Mouse (Mus musculus): ENCODE data around the gene Lmo7. TPM values are rescaled to one million over a fixed set of nuclear protein-coding genes. Genes with fewer than 3 reads are reported as not detected.

Lmo7 gene
- total RNA-seq, 1 experiment = 19.4 TPM

DNA sequence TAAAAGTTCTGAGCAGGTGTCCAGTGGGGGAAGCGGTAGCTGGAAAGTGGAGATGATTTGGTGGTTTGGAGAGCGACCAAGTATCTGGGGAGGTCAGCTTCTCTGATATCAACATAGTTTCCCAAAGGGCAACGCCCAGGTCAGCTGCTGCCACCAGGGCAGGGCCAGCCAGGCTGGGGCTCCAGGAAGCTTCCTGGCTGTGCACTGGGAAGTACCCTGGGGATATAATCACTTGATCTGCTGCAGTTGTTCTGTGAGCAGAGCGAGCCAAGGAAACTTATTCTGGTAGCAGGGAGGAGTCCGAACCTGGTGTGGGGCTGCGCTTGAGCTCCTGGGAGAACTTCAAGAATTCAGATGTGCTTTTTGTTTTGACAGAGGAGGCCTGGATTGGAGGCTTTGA is 139.4 kb downstream of the Lmo7 start:
- no peak for DNase-seq (ENCODE audit: low read depth, low spot score)
- Histone ChIP-seq H3K27ac (ENCODE audit: insufficient read depth, low read depth, low read length, poor library complexity, severe bottlenecking) (peak overlapping the region; percentile 32; the same call in 1 of the 2 replicates), H3K36me3 (ENCODE audit: control insufficient read depth, insufficient read depth, low read length, poor library complexity, severe bottlenecking) (no peaks in the 10 kb centered on the region), H3K9me3 (ENCODE audit: control insufficient read depth, insufficient read depth, low read depth, low read length) (no peaks in the 10 kb centered on the region), H3K9ac (ENCODE audit: insufficient read depth, low read depth, low read length, poor library complexity, severe bottlenecking) (no peak overlapping the region), H3K4me1 (ENCODE audit: control insufficient read depth in 2 of 2, insufficient read depth in 2 of 2, low read length in 2 of 2, poor library complexity in 1 of 2) (peaks cover 0 to 6% of the 10 kb centered on the region in 2 experiments; a peak in 3 of 4 replicates), H3K4me3 (ENCODE audit: insufficient read depth in 1 of 2, low read depth in 1 of 2, low read length in 2 of 2, poor library complexity in 1 of 2, severe bottlenecking in 1 of 2) (no peak overlapping the region)
- in situ Hi-C loops (cut with MboI; ENCODE audit: low sequenced_read_pairs in 2 of 2, unreplicated experiment in 2 of 2) = no loop called here
- TF ChIP-seq CHD2 (IDR thresholded peaks at IDR 0.05; ENCODE audit: low read depth, low read length) (no peak), HCFC1 (IDR thresholded peaks at IDR 0.05; ENCODE audit: borderline replicate concordance, insufficient read depth, low read length) (no peak), MAFK (IDR thresholded peaks at IDR 0.05; ENCODE audit: insufficient read depth, low read depth, low read length) (no peak), ZNF384 (IDR thresholded peaks at IDR 0.05; ENCODE audit: low read depth, low read length) (no peak), ZC3H11A (IDR thresholded peaks at IDR 0.05; ENCODE audit: borderline replicate concordance, low read depth, low read length) (no peak)

DNA sequence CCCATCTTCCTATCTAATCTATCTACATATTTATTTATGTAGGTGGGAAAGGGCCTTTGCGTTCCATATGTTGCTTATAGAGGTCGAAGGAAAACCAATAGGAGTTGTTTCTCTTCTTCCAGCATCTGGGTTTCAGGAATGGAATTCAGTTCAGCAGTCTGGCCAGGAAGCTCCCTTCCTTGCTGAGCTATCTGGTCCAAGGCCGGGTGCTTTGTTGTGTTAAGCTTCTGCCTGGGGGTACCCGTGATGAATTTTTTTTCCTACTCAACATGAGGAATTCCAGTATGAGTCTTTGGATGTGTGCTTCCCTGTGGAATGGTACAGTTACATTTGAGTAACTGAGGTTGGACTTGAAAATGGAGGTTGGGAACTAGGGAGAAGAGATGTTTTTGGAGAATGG is 139.9 kb downstream of the Lmo7 start:
- H3K27ac ChIP-seq (ENCODE audit: insufficient read depth, low read depth, low read length, poor library complexity, severe bottlenecking) = peak overlapping the region; percentile 58; the same call in 1 of the 2 replicates
- TF ChIP-seq ZC3H11A (IDR thresholded peaks at IDR 0.05; ENCODE audit: borderline replicate concordance, low read depth, low read length) (no peak), ZNF384 (IDR thresholded peaks at IDR 0.05; ENCODE audit: low read depth, low read length) (no peak; the same call in 1 of the 2 replicates), MAFK (IDR thresholded peaks at IDR 0.05; ENCODE audit: insufficient read depth, low read depth, low read length) (no peak), HCFC1 (IDR thresholded peaks at IDR 0.05; ENCODE audit: borderline replicate concordance, insufficient read depth, low read length) (no peak), CHD2 (IDR thresholded peaks at IDR 0.05; ENCODE audit: low read depth, low read length) (no peak)
- no peak overlapping the region for H3K9ac ChIP-seq (ENCODE audit: insufficient read depth, low read depth, low read length, poor library complexity, severe bottlenecking)
- in situ Hi-C loops (cut with MboI; ENCODE audit: low sequenced_read_pairs in 2 of 2, unreplicated experiment in 2 of 2) = no loop called here
- no peaks in the 10 kb centered on the region for H3K36me3 ChIP-seq (ENCODE audit: control insufficient read depth, insufficient read depth, low read length, poor library complexity, severe bottlenecking)
- H3K4me3 ChIP-seq (ENCODE audit: insufficient read depth in 1 of 2, low read depth in 1 of 2, low read length in 2 of 2, poor library complexity in 1 of 2, severe bottlenecking in 1 of 2) = no peak overlapping the region
- peaks cover 0 to 6% of the 10 kb centered on the region in 2 experiments; a peak in 3 of 4 replicates for H3K4me1 ChIP-seq (ENCODE audit: control insufficient read depth in 2 of 2, insufficient read depth in 2 of 2, low read length in 2 of 2, poor library complexity in 1 of 2)
- no peak for DNase-seq (ENCODE audit: low read depth, low spot score)
- no peaks in the 10 kb centered on the region for H3K9me3 ChIP-seq (ENCODE audit: control insufficient read depth, insufficient read depth, low read depth, low read length)

DNA sequence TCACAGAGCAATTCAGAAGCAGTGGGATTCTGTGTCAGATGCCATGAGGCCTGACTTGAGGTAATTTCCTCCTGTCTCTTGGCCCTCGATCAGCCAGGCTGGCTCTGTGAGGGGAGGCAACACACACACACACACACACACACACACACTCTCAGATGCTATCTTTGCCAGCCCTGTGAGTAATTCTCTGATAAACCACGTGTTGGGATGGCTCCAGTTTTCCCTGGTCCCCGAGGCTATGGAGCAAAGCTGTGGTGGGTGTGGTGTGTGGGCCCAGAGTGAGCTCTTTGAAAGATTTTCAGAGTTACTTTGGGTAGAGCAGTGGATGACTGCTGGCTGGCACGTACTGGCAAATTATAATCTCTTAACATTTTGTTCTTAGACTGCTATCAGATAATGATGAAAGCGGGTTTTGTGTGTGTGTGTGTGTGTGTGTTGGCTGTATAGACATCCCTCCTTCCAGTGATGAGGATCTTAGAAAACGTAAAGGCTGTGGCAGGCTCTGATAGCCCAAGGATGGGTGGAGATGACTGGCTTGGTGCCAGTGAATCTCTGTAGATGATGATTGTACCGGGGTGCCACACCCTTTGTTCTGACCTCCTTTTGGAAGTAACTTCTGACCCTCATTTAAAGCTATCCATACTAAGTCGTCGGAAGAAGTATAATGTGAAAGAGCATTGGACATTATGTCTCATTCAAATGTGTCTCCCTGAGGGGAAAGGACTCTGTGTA is 140.6 kb downstream of the Lmo7 start:
- Histone ChIP-seq H3K4me3 (ENCODE audit: insufficient read depth in 1 of 2, low read depth in 1 of 2, low read length in 2 of 2, poor library complexity in 1 of 2, severe bottlenecking in 1 of 2) (no peak overlapping the region), H3K4me1 (ENCODE audit: control insufficient read depth in 2 of 2, insufficient read depth in 2 of 2, low read length in 2 of 2, poor library complexity in 1 of 2) (peaks cover 0 to 6% of the 10 kb centered on the region in 2 experiments; a peak in 3 of 4 replicates), H3K9ac (ENCODE audit: insufficient read depth, low read depth, low read length, poor library complexity, severe bottlenecking) (no peak overlapping the region; the same call in 1 of the 2 replicates), H3K27ac (ENCODE audit: insufficient read depth, low read depth, low read length, poor library complexity, severe bottlenecking) (peak overlapping the region; percentile 58; the same call in 1 of the 2 replicates), H3K36me3 (ENCODE audit: control insufficient read depth, insufficient read depth, low read length, poor library complexity, severe bottlenecking) (no peaks in the 10 kb centered on the region), H3K9me3 (ENCODE audit: control insufficient read depth, insufficient read depth, low read depth, low read length) (no peaks in the 10 kb centered on the region)
- in situ Hi-C loops (cut with MboI; ENCODE audit: low sequenced_read_pairs in 2 of 2, unreplicated experiment in 2 of 2) = no loop called here
- DNase-seq (ENCODE audit: low read depth, low spot score) = no peak
- no peak for TF ChIP-seq CHD2 (IDR thresholded peaks at IDR 0.05; ENCODE audit: low read depth, low read length)

DNA sequence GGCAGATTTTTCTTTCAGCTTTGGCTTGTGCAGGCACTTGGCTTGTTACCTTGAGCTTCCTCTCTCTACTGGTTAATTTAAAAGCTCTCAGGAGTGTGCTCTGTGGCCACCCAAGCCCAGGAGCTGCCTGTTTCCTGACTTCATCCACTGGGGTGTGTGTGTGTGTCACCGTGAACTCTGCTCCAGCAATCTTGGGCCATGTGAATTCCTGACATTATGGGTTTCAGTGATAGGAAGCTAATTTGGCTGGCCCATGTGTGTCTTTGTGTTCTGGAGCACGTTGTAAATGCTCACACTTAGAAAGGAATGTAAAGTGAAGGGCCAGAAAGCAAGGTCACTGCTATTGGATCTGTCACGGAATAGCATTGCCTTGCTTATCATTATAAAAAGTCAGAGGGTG is 143.1 kb downstream of the Lmo7 start:
- Histone ChIP-seq H3K4me3 (ENCODE audit: insufficient read depth in 1 of 2, low read depth in 1 of 2, low read length in 2 of 2, poor library complexity in 1 of 2, severe bottlenecking in 1 of 2) (no peak overlapping the region), H3K9me3 (ENCODE audit: control insufficient read depth, insufficient read depth, low read depth, low read length) (no peaks in the 10 kb centered on the region), H3K36me3 (ENCODE audit: control insufficient read depth, insufficient read depth, low read length, poor library complexity, severe bottlenecking) (no peaks in the 10 kb centered on the region), H3K4me1 (ENCODE audit: control insufficient read depth in 2 of 2, insufficient read depth in 2 of 2, low read length in 2 of 2, poor library complexity in 1 of 2) (peaks cover 0 to 6% of the 10 kb centered on the region in 2 experiments; a peak in 3 of 4 replicates), H3K27ac (ENCODE audit: insufficient read depth, low read depth, low read length, poor library complexity, severe bottlenecking) (no peak overlapping the region), H3K9ac (ENCODE audit: insufficient read depth, low read depth, low read length, poor library complexity, severe bottlenecking) (no peak overlapping the region)
- TF ChIP-seq CHD2 (IDR thresholded peaks at IDR 0.05; ENCODE audit: low read depth, low read length) = no peak
- no peak for TF ChIP-seq MAFK (IDR thresholded peaks at IDR 0.05; ENCODE audit: insufficient read depth, low read depth, low read length)
- TF ChIP-seq ZNF384 (IDR thresholded peaks at IDR 0.05; ENCODE audit: low read depth, low read length) = no peak
- no peak for TF ChIP-seq HCFC1 (IDR thresholded peaks at IDR 0.05; ENCODE audit: borderline replicate concordance, insufficient read depth, low read length)
- TF ChIP-seq ZC3H11A (IDR thresholded peaks at IDR 0.05; ENCODE audit: borderline replicate concordance, low read depth, low read length) = no peak
- DNase-seq (ENCODE audit: low read depth, low spot score) = no peak
- in situ Hi-C loops (cut with MboI; ENCODE audit: low sequenced_read_pairs in 2 of 2, unreplicated experiment in 2 of 2) = no loop called here
